ENCODE assay signal across 8 mouse cellular contexts in genomic region chr9:21016331-21017176, GRCm38 (mm10). TPM values are rescaled to one million over a fixed set of nuclear protein-coding genes. Genes with fewer than 3 reads are reported as not detected.
A peak's percentile ranks its signal among the peaks of the same experiment; 100 is the strongest.
DNase-seq lines count a peak whose midpoint lies in the region; ATAC-seq and TF ChIP-seq lines count a peak whose summit lies in the region.

No protein-coding gene starts in this region.

- H3K36me3 ChIP-seq in lung, embryonic 15.5 days = no peaks in the 10 kb centered on the region; the same call in 1 of the 2 replicates
- H3K36me3 ChIP-seq in hindbrain, embryonic 14.5 days (replicated peaks; ENCODE audit: control insufficient read depth, insufficient read depth) = no peaks in the 10 kb centered on the region
- H3K36me3 ChIP-seq in lung, postnatal 0 days (ENCODE audit: insufficient read depth, low read length) = 0 out of 2 replicates have a peak, but pooled peaks cover 8% of the 10 kb centered on the region

- H3K4me3 ChIP-seq in lung, embryonic 15.5 days = peak overlapping the region; percentile 50
- peak overlapping the region; percentile 62 for H3K4me3 ChIP-seq in bone marrow, adult 2 months (replicated peaks; ENCODE audit: control insufficient read depth, low read depth, low read length)
- peak overlapping the region; percentile 18; the same call in 1 of the 2 replicates for H3K4me3 ChIP-seq in hindbrain, embryonic 14.5 days (replicated peaks; ENCODE audit: low read length)
- peak overlapping the region; percentile 45 for H3K4me3 ChIP-seq in lung, postnatal 0 days (ENCODE audit: low read depth, low read length)

- WGBS in lung, embryonic 15.5 days = 4% methylated on average over 17 of the region's 17 CpGs
- 3% methylated on average over 17 of the region's 17 CpGs for WGBS in bone marrow, adult 2 months
- 7% methylated on average over 17 of the region's 17 CpGs for WGBS in hindbrain, embryonic 14.5 days
- 5% methylated on average over 17 of the region's 17 CpGs for WGBS in lung, postnatal 0 days

- no peaks in the 10 kb centered on the region for H3K9me3 ChIP-seq in lung, embryonic 15.5 days
- no peaks in the 10 kb centered on the region for H3K9me3 ChIP-seq in hindbrain, embryonic 14.5 days (ENCODE audit: control insufficient read depth, low read length)
- H3K9me3 ChIP-seq in lung, postnatal 0 days (ENCODE audit: low read length) = no peaks in the 10 kb centered on the region

- TF ChIP-seq EP300 in lung, postnatal 0 days (IDR thresholded peaks at IDR 0.05) = no peak

- no peak for TF ChIP-seq CTCF in bone marrow, adult 2 months (IDR thresholded peaks at IDR 0.05; ENCODE audit: control insufficient read depth, insufficient read depth, low read length)
- TF ChIP-seq CTCF in lung, postnatal 0 days (IDR thresholded peaks at IDR 0.05) = no peak

- H3K27me3 ChIP-seq in lung, embryonic 15.5 days = peaks cover 18% of the 10 kb centered on the region
- H3K27me3 ChIP-seq in hindbrain, embryonic 14.5 days (ENCODE audit: control insufficient read depth, insufficient read depth, low read length) = peaks cover 55% of the 10 kb centered on the region
- no peaks in the 10 kb centered on the region for H3K27me3 ChIP-seq in lung, postnatal 0 days (replicated peaks; ENCODE audit: insufficient read depth, low read length)

- TF ChIP-seq POLR2A in bone marrow, adult 2 months (IDR thresholded peaks at IDR 0.05; ENCODE audit: borderline replicate concordance, control insufficient read depth, low read depth, low read length) = no peak

- peak overlapping the region; percentile 21 for H3K9ac ChIP-seq in lung, embryonic 15.5 days
- no peak overlapping the region for H3K9ac ChIP-seq in hindbrain, embryonic 14.5 days
- H3K9ac ChIP-seq in lung, postnatal 0 days (replicated peaks; ENCODE audit: low read depth) = peak overlapping the region; percentile 27; the same call in 1 of the 2 replicates

- H3K27ac ChIP-seq in lung, embryonic 15.5 days = peak overlapping the region; percentile 52
- H3K27ac ChIP-seq in bone marrow, adult 2 months (ENCODE audit: control insufficient read depth, insufficient read depth, low read depth, low read length, poor library complexity) = no peak overlapping the region
- H3K27ac ChIP-seq in hindbrain, embryonic 14.5 days = no peak overlapping the region
- H3K27ac ChIP-seq in lung, postnatal 0 days (ENCODE audit: low read length) = peak overlapping the region; percentile 74

- no peak for ATAC-seq in lung, embryonic 15.5 days (ENCODE audit: borderline replicate concordance, extremely low read depth, low FRiP score, low TSS enrichment)
- ATAC-seq in hindbrain, embryonic 14.5 days (ENCODE audit: low FRiP score) = no peak
- ATAC-seq in lung, postnatal 0 days = no peak

- no peak for DNase-seq in lung, postnatal 36 days
- DNase-seq in hindbrain, embryonic 14.5 days (ENCODE audit: low spot score) = no peak
- DNase-seq in lung, postnatal 0 days (ENCODE audit: low spot score) = peak; percentile 33
- DNase-seq in urinary bladder, postnatal 36 days (ENCODE audit: low spot score in 2 of 2) = no peak
- no peak for DNase-seq in yolk sac, embryonic 10.5 days (ENCODE audit: low spot score)
- no peak for DNase-seq in adrenal gland, postnatal 4 days (ENCODE audit: low spot score in 2 of 2)

- H3K4me2 ChIP-seq in lung, embryonic 15.5 days = peak overlapping the region; percentile 77
- H3K4me2 ChIP-seq in hindbrain, embryonic 14.5 days (replicated peaks) = peak overlapping the region; percentile 39; the same call in 1 of the 2 replicates
- H3K4me2 ChIP-seq in lung, postnatal 0 days (replicated peaks; ENCODE audit: low read depth, low read length) = peak overlapping the region; percentile 65

- H3K4me1 ChIP-seq in lung, embryonic 15.5 days = peaks cover 47% of the 10 kb centered on the region
- peaks cover 7% of the 10 kb centered on the region; the same call in 1 of the 2 replicates for H3K4me1 ChIP-seq in bone marrow, adult 2 months (ENCODE audit: control insufficient read depth, insufficient read depth, low read length)
- H3K4me1 ChIP-seq in hindbrain, embryonic 14.5 days (replicated peaks; ENCODE audit: control insufficient read depth, insufficient read depth, low read length) = no peaks in the 10 kb centered on the region
- H3K4me1 ChIP-seq in lung, postnatal 0 days (ENCODE audit: insufficient read depth, low read depth, low read length) = peaks cover 20% of the 10 kb centered on the region

RNA-seq across cellular contexts. Expression of gene Icam1, which starts 0.8 kb away (rescaled TPM):
- polyA plus RNA-seq in lung, embryonic 15.5 days (2015; fragmentation: Nextera tagmentation; extraction: Ambion mirVana) = 55.1 and 57.5 TPM in 2 replicates
- polyA plus RNA-seq in bone marrow, adult 2 months (2011; ENCODE audit: insufficient read depth, insufficient read length, low replicate concordance, missing spikeins) = 4.4 and 15.3 TPM in 2 replicates
- 3.6 and 3.8 TPM in 2 replicates for polyA plus RNA-seq in hindbrain, embryonic 14.5 days (2014; fragmentation: Nextera tagmentation; extraction: Ambion mirVana)
- 236 and 352 TPM in 2 replicates for polyA plus RNA-seq in lung, postnatal 0 days (2015; fragmentation: Nextera tagmentation; extraction: Ambion mirVana)
- 10 to 100 TPM in 1 of 2 experiments, 1 to 10 TPM in 1; 10.0 to 11.7 TPM for total RNA-seq in adrenal gland, postnatal 4 days (2021)

RNA-seq across cellular contexts. Expression of gene Icam4, which starts 12.6 kb away (rescaled TPM):
- 2.4 and 2.9 TPM in 2 replicates for polyA plus RNA-seq in lung, embryonic 15.5 days (2015; fragmentation: Nextera tagmentation; extraction: Ambion mirVana)
- polyA plus RNA-seq in bone marrow, adult 2 months (2011; ENCODE audit: insufficient read depth, insufficient read length, low replicate concordance, missing spikeins) = 31.6 and 34.0 TPM in 2 replicates
- 0.31 TPM in 1 of 2 replicates, not detected in the other for polyA plus RNA-seq in hindbrain, embryonic 14.5 days (2014; fragmentation: Nextera tagmentation; extraction: Ambion mirVana)
- polyA plus RNA-seq in lung, postnatal 0 days (2015; fragmentation: Nextera tagmentation; extraction: Ambion mirVana) = 3.3 and 3.8 TPM in 2 replicates
- total RNA-seq in adrenal gland, postnatal 4 days (2021) = 1 to 10 TPM; 3.8 to 4.5 TPM

RNA-seq across cellular contexts. Expression of gene Mrpl4, which starts 14.0 kb away (rescaled TPM):
- 157 and 160 TPM in 2 replicates for polyA plus RNA-seq in lung, embryonic 15.5 days (2015; fragmentation: Nextera tagmentation; extraction: Ambion mirVana)
- polyA plus RNA-seq in bone marrow, adult 2 months (2011; ENCODE audit: insufficient read depth, insufficient read length, low replicate concordance, missing spikeins) = 13.8 and 27.4 TPM in 2 replicates
- polyA plus RNA-seq in hindbrain, embryonic 14.5 days (2014; fragmentation: Nextera tagmentation; extraction: Ambion mirVana) = 97.3 and 102 TPM in 2 replicates
- polyA plus RNA-seq in lung, postnatal 0 days (2015; fragmentation: Nextera tagmentation; extraction: Ambion mirVana) = 112 and 125 TPM in 2 replicates
- total RNA-seq in adrenal gland, postnatal 4 days (2021) = 10 to 100 TPM; 96.9 to 97.0 TPM

RNA-seq across cellular contexts. Expression of gene Icam5, which starts 15.3 kb away (rescaled TPM):
- 0.17 and 0.23 TPM in 2 replicates for polyA plus RNA-seq in lung, embryonic 15.5 days (2015; fragmentation: Nextera tagmentation; extraction: Ambion mirVana)
- 1.5 and 1.7 TPM in 2 replicates for polyA plus RNA-seq in bone marrow, adult 2 months (2011; ENCODE audit: insufficient read depth, insufficient read length, low replicate concordance, missing spikeins)
- polyA plus RNA-seq in hindbrain, embryonic 14.5 days (2014; fragmentation: Nextera tagmentation; extraction: Ambion mirVana) = 1.6 and 1.9 TPM in 2 replicates
- polyA plus RNA-seq in lung, postnatal 0 days (2015; fragmentation: Nextera tagmentation; extraction: Ambion mirVana) = 0.18 and 0.27 TPM in 2 replicates
- 1 to 10 TPM in 1 of 2 experiments, under 1 TPM in 1; 0.81 to 1.3 TPM for total RNA-seq in adrenal gland, postnatal 4 days (2021)

RNA-seq across cellular contexts. Expression of gene S1pr2, which starts 40.0 kb away (rescaled TPM):
- 63.4 and 65.2 TPM in 2 replicates for polyA plus RNA-seq in lung, embryonic 15.5 days (2015; fragmentation: Nextera tagmentation; extraction: Ambion mirVana)
- 0.84 and 2.2 TPM in 2 replicates for polyA plus RNA-seq in bone marrow, adult 2 months (2011; ENCODE audit: insufficient read depth, insufficient read length, low replicate concordance, missing spikeins)
- polyA plus RNA-seq in hindbrain, embryonic 14.5 days (2014; fragmentation: Nextera tagmentation; extraction: Ambion mirVana) = 8.6 and 8.8 TPM in 2 replicates
- polyA plus RNA-seq in lung, postnatal 0 days (2015; fragmentation: Nextera tagmentation; extraction: Ambion mirVana) = 60.8 and 62.3 TPM in 2 replicates
- 10 to 100 TPM; 12.2 to 17.0 TPM for total RNA-seq in adrenal gland, postnatal 4 days (2021)

Comparison
In these comparisons a context has a peak if more than half of its experiments do, and no peak if none do; other contexts are left out.
1. H3K27ac ChIP-seq: peak in lung, embryonic 15.5 days (single experiment) and lung, postnatal 0 days (single experiment); none in bone marrow, adult 2 months (single experiment) and hindbrain, embryonic 14.5 days (single experiment).
2. Peak in every context shown above with its lines, with median percentiles within 50 percentile points of each other: H3K4me2 ChIP-seq and H3K4me3 ChIP-seq.